8 mouse cellular contexts compared by ENCODE assay signal in genomic region chr5:92554891-92555511, GRCm38 (mm10). TPM values are rescaled to one million over a fixed set of nuclear protein-coding genes. Genes with fewer than 3 reads are reported as not detected.
DNase-seq lines count a peak whose midpoint lies in the region; TF ChIP-seq lines count a peak whose summit lies in the region.

Gene Fam47e (plus strand): TSS chr5:92555069.

- intact Hi-C loops in heart, adult 2 months (cut with DNase I) = no loop called here

- no peak for TF ChIP-seq CTCF in heart, adult 2 months (IDR thresholded peaks at IDR 0.05)

- no peak within 1 kb of the TSS for H3K4me3 ChIP-seq in heart, adult 2 months

- no peaks in the 10 kb centered on the region; the same call in 1 of the 2 replicates for H3K4me1 ChIP-seq in heart, adult 2 months (ENCODE audit: control insufficient read depth, insufficient read depth, low read length)

- H3K27ac ChIP-seq in heart, adult 2 months = no peak within 1 kb of the TSS

- H3K27me3 ChIP-seq in heart, adult 2 months (ENCODE audit: control insufficient read depth, insufficient read depth, low read length) = no peaks in the 10 kb centered on the region

- 76% methylated on average over 16 of the region's 16 CpGs for WGBS in heart, adult 2 months

- DNase-seq in cerebellum, postnatal 10 days = peak; percentile 39 to 53
- DNase-seq in cerebellum, adult 11 months = no peak
- DNase-seq in ovary, adult 18-20 months (ENCODE audit: low spot score) = peak; percentile 21
- no peak for DNase-seq in ovary, postnatal 10 days (ENCODE audit: low spot score)
- DNase-seq in layer of hippocampus, postnatal 36 days = peak; percentile 18 to 24
- peak; percentile 9 for DNase-seq in right cerebral cortex, postnatal 4 days
- no peak for DNase-seq in cerebellum, adult 18-20 months
- DNase-seq in heart, adult 2 months = no peak

- H3K9ac ChIP-seq in heart, adult 2 months (ENCODE audit: low read depth, low read length) = no peak within 1 kb of the TSS

- no peak for TF ChIP-seq EP300 in heart, adult 2 months (IDR thresholded peaks at IDR 0.05; ENCODE audit: insufficient read depth, low read depth, low read length)

- TF ChIP-seq POLR2A in heart, adult 2 months (IDR thresholded peaks at IDR 0.05; ENCODE audit: insufficient read depth, low read depth, low read length) = no peak

- no peaks in the 10 kb centered on the region for H3K79me2 ChIP-seq in heart, adult 2 months (replicated peaks; ENCODE audit: control insufficient read depth, insufficient read depth, low read length)

- H3K36me3 ChIP-seq in heart, adult 2 months (ENCODE audit: control insufficient read depth, insufficient read depth, low read length) = no peaks in the 10 kb centered on the region

RNA-seq across cellular contexts. Expression of gene Fam47e, which starts in this region (rescaled TPM):
- total RNA-seq in layer of hippocampus, postnatal 36 days (2021) = under 1 TPM in 1 of 2 experiments, not detected in 1; 0.30 TPM
- not detected for total RNA-seq in heart, adult 2 months (2021)
- 0.23 TPM in 1 of 2 replicates, not detected in the other for polyA plus RNA-seq in heart, adult 2 months (2012; rRNA removed)

Comparison
In these comparisons a context has a peak if more than half of its experiments do, and no peak if none do; other contexts are left out.
1. DNase-seq: peak in cerebellum, postnatal 10 days (2 of 2), ovary, adult 18-20 months (single experiment) and right cerebral cortex, postnatal 4 days (single experiment); none in cerebellum, adult 11 months (single experiment), ovary, postnatal 10 days (single experiment), cerebellum, adult 18-20 months (0 of 2) and heart, adult 2 months (0 of 2).
2. Peak in DNase-seq in layer of hippocampus, postnatal 36 days; RNA of the gene not detected or under 1 TPM.